ENCODE assay signal across 24 mouse cellular contexts in genomic region chr9:50666442-50666841, GRCm38 (mm10).
"Had no signal": no experiment of that assay in that cellular context is flagged by ENCODE, and none has a peak within 500 bp of the region (broad histone marks: within the 10 kb centered on the region; RNA-seq: fewer than 3 reads in every experiment).

No protein-coding gene starts in this region.

- H3K4me3 ChIP-seq: heart, embryonic 10.5 days; heart, embryonic 12.5 days; hindbrain, embryonic 13.5 days; hindbrain, embryonic 15.5 days; kidney, embryonic 15.5 days; limb, embryonic 13.5 days; limb, embryonic 15.5 days; liver, embryonic 13.5 days had no signal

- H3K9me3 ChIP-seq: heart, embryonic 10.5 days; heart, embryonic 12.5 days; hindbrain, embryonic 13.5 days; hindbrain, embryonic 15.5 days; kidney, embryonic 15.5 days; limb, embryonic 13.5 days; limb, embryonic 15.5 days; liver, embryonic 13.5 days had no signal

- H3K36me3 ChIP-seq: liver, embryonic 13.5 days had no signal

- H3K4me1 ChIP-seq: heart, embryonic 10.5 days; hindbrain, embryonic 13.5 days; hindbrain, embryonic 15.5 days; kidney, embryonic 15.5 days; limb, embryonic 13.5 days; limb, embryonic 15.5 days had no signal

- H3K4me2 ChIP-seq: heart, embryonic 12.5 days; hindbrain, embryonic 13.5 days; hindbrain, embryonic 15.5 days; kidney, embryonic 15.5 days; limb, embryonic 13.5 days; limb, embryonic 15.5 days; liver, embryonic 13.5 days had no signal

- H3K27me3 ChIP-seq: heart, embryonic 12.5 days; hindbrain, embryonic 13.5 days; hindbrain, embryonic 15.5 days; kidney, embryonic 15.5 days; limb, embryonic 13.5 days; limb, embryonic 15.5 days; liver, embryonic 13.5 days had no signal

- H3K9ac ChIP-seq: heart, embryonic 12.5 days; hindbrain, embryonic 13.5 days; hindbrain, embryonic 15.5 days; kidney, embryonic 15.5 days; limb, embryonic 13.5 days; limb, embryonic 15.5 days; liver, embryonic 13.5 days had no signal

- H3K27ac ChIP-seq: heart, embryonic 10.5 days; hindbrain, embryonic 13.5 days; hindbrain, embryonic 15.5 days; hindbrain, postnatal 0 days; kidney, embryonic 15.5 days; kidney, postnatal 0 days; limb, embryonic 13.5 days; limb, embryonic 15.5 days; liver, embryonic 13.5 days had no signal

- DNase-seq: gastrocnemius, postnatal 14 days; gastrocnemius, postnatal 36 days; heart, adult 18-20 months; heart, postnatal 10 days; heart, postnatal 36 days; kidney, adult 11 months; kidney, adult 2 months; kidney, adult 9 months; kidney, postnatal 14 days; kidney, postnatal 36 days; layer of hippocampus, adult 9-11 months; layer of hippocampus, postnatal 36 days; left cerebral cortex, postnatal 4 days; liver, embryonic 13.5 days had no signal

- ATAC-seq: hindbrain, postnatal 0 days; intestine, embryonic 16.5 days had no signal
